Mouse (Mus musculus): Measurements from ENCODE around the gene Ccnh. TPM values are rescaled to one million over a fixed set of nuclear protein-coding genes. Genes with fewer than 3 reads are reported as not detected.
"Not testable (repeated sequence)": the region's sequence is repeated elsewhere in the genome, so short reads cannot be mapped to it uniquely, and the experiment has no call there.

The Ccnh gene
- total RNA-seq (2014; rRNA removed) (34.4 and 36.7 TPM in 2 replicates), polyA plus RNA-seq (2015; fragmentation: Nextera tagmentation; extraction: Ambion mirVana) (73.8 and 85.1 TPM in 2 replicates)

DNA sequence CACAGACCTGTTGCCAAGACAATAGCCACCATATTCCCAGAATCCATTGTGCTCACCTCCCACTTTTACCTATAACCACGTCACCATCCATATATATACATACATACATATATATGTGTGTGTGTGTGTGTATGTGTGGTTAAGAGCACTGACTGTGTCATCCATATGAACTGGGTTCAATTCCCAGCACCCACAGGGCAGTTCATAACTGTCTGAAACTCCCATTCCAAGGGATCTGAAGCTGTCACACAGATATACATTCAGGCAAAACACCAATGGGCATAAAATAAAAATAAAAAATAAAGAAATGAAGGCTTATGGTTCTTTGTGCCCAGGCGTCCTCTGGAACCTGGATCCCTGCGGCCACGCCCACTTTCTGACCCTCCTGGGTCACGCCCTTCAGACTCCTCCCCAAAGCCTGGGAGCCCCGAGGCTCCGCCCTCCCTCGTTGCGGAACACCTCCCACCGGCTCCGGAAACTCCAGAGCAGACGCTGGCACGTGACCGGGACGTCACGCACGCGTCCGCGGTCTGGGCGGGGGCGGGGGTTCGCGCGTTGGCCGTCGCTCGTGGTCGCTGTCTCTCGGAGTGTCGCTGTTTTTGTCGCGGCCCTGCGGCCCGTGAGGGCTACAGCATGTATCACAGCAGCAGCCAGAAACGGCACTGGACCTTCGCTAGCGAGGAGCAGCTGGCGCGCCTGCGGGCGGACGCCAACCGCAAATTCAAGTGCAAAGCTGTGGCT, at the start of gene Ccnh:
TSS of gene Ccnh (plus strand) at position 506 of the 741 bp plus-strand sequence.
- H3K9ac ChIP-seq = peak within 1 kb of the TSS; percentile 94
- H3K4me1 ChIP-seq (ENCODE audit: insufficient read depth) = peaks cover 4% of the 10 kb centered on the region; the same call in 1 of the 2 replicates
- WGBS = 1% methylated on average over 44 of the region's 44 CpGs
- ATAC-seq (peak; percentile 99), DNase-seq (peak; percentile 95)
- no peak; the same call in none of the 2 replicates for TF ChIP-seq CTCF (IDR thresholded peaks at IDR 0.05; ENCODE audit: low read depth)
- H3K36me3 ChIP-seq (ENCODE audit: insufficient read depth) = peaks cover 7% of the 10 kb centered on the region; the same call in 1 of the 2 replicates
- peak within 1 kb of the TSS; percentile 95 for H3K4me3 ChIP-seq (ENCODE audit: low read depth, low read length)
- H3K27me3 ChIP-seq (ENCODE audit: insufficient read depth, low read length) = no peaks in the 10 kb centered on the region
- H3K27ac ChIP-seq (ENCODE audit: low read depth, low read length) = peak within 1 kb of the TSS; percentile 81
- peak within 1 kb of the TSS; percentile 90 for H3K4me2 ChIP-seq (ENCODE audit: low read depth)
- no peaks in the 10 kb centered on the region for H3K9me3 ChIP-seq (ENCODE audit: low read length)

DNA sequence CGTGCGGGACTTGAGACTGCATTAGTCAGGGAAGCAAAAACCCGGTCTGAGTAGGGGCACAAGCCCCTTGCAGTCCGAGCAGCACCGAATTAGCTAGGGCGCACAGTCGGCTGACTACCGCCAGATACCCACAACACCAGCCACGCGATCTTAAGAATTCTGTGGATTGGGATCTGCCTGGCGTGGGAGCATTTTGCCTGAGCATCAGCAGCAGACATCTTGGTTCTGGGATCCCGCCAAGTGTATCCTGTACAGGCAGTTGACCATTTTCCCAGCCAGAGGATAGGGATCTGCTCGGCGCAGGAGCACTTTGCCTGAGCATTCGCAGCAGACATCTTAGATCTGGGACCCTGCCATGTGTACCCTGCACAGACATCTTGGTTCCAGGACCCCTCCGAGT, 45.8 kb upstream of the Ccnh start:
- H3K4me1 ChIP-seq (ENCODE audit: insufficient read depth); ATAC-seq; H3K4me3 ChIP-seq (ENCODE audit: low read depth, low read length); H3K27ac ChIP-seq (ENCODE audit: low read depth, low read length); H3K4me2 ChIP-seq (ENCODE audit: low read depth); H3K36me3 ChIP-seq (ENCODE audit: insufficient read depth); DNase-seq; H3K9me3 ChIP-seq (ENCODE audit: low read length); H3K27me3 ChIP-seq (ENCODE audit: insufficient read depth, low read length); H3K9ac ChIP-seq: not testable (repeated sequence)
- WGBS = 94% methylated on average over 16 of the region's 16 CpGs

DNA sequence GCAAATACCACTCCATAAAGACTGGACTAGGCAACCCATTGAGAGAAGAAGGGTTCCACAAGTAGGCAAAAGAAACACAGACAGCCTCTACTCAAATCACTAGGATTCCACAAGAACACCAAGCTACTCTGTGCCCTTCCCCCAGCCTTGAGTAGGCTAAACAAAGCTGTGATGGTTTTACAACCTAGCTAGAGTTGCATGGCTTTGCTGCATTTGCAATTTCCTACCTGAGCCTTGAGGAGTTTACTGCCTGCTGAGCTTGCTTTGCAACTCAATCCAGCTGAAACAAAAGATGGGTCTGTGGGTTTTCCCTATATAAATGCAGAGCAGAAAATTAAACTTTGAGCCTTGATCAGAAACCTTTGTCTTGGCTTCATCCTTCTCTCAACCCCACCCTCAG, 42.7 kb upstream of the Ccnh start:
- H3K36me3 ChIP-seq (ENCODE audit: insufficient read depth) = no peaks in the 10 kb centered on the region
- H3K9me3 ChIP-seq (ENCODE audit: low read length) = no peaks in the 10 kb centered on the region

DNA sequence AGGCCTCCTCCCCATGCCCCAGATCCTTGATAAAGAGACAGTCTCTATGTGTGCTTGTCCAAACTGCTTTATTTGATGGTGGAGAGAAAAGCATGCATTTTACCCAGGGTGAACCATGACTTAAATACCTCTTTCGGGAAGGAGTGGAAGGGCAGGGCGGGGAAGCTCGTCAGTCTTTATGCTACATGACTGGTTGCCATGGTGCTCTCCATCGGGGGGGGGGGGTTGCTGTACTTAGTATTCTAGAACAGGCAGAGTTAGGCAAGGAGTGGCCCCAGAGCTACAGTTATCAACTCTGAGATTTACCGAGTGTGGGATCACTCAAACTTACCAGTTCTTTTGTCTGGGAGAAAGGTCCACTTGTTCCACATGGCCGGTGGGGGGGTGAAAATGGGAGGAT, 34.5 kb upstream of the Ccnh start:
- 73% methylated on average over 6 of the region's 6 CpGs for WGBS
- Histone ChIP-seq H3K27ac (ENCODE audit: low read depth, low read length) (no peak overlapping the region), H3K27me3 (ENCODE audit: insufficient read depth, low read length) (no peaks in the 10 kb centered on the region), H3K9ac (no peak overlapping the region), H3K9me3 (ENCODE audit: low read length) (no peaks in the 10 kb centered on the region), H3K36me3 (ENCODE audit: insufficient read depth) (no peaks in the 10 kb centered on the region), H3K4me2 (ENCODE audit: low read depth) (no peak overlapping the region), H3K4me1 (ENCODE audit: insufficient read depth) (no peaks in the 10 kb centered on the region), H3K4me3 (ENCODE audit: low read depth, low read length) (no peak overlapping the region)
- DNase-seq (no peak), ATAC-seq (no peak)
- no peak for TF ChIP-seq CTCF (IDR thresholded peaks at IDR 0.05; ENCODE audit: low read depth)

More for the DNA sequence above, 42.7 kb upstream of the Ccnh start:
- Histone ChIP-seq H3K4me3 (ENCODE audit: low read depth, low read length) (no peak overlapping the region), H3K9ac (no peak overlapping the region), H3K27ac (ENCODE audit: low read depth, low read length) (no peak overlapping the region), H3K4me2 (ENCODE audit: low read depth) (no peak overlapping the region), H3K4me1 (ENCODE audit: insufficient read depth) (no peaks in the 10 kb centered on the region), H3K27me3 (ENCODE audit: insufficient read depth, low read length) (no peaks in the 10 kb centered on the region)
- no peak for ATAC-seq
- no peak for TF ChIP-seq CTCF (IDR thresholded peaks at IDR 0.05; ENCODE audit: low read depth)
- DNase-seq = no peak

DNA sequence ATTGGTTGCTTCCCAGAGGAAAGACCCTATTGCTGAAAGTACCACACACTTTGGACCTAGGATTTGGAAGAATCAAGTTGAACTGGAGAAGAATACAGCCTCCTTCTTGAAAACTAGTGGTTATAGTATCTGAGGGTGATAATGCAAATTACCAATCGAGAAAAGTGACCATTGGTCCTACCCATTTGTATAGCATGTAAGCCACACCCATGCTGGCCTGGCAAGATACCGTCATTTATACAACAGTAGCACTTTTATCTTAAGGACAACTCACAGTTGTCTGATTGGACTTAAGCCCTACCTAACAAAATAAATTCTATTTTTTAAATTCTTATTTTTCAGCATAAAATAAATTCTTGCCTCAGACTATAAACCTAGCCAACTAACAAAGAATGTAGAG, 29.2 kb upstream of the Ccnh start:
- WGBS = 85% methylated on average over 2 of the region's 2 CpGs

DNA sequence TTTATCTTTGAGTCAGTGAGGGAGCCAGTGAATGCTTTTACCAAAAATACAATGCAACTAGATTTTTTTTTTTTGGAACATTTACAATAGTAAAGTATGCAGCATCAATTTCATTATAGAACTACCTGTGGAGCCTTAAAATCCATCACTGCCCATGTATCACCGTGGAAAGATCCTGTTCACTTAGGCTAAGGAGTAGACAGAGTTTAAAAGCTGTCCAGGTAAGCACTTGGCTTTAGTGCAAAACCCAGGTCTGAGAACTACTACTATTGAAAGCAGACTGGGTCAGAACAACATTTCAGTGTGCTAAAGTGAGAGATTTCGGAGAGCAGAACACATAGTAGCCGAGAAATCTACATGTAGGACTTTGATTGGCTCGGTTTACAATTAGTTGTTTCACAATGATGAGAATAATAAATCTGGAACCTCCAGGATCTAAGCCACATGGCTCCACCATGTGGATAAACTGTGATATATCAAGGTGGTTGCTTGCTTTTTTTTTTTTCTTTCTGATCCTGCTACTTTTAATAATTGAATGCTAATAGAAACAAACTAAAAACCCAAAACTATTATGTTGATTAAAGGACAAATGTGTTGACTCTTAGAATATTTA, 24.6 kb upstream of the Ccnh start:
- Histone ChIP-seq H3K36me3 (ENCODE audit: insufficient read depth) (no peaks in the 10 kb centered on the region), H3K4me2 (ENCODE audit: low read depth) (peak overlapping the region; percentile 33), H3K27ac (ENCODE audit: low read depth, low read length) (no peak overlapping the region), H3K4me1 (ENCODE audit: insufficient read depth) (no peaks in the 10 kb centered on the region), H3K4me3 (ENCODE audit: low read depth, low read length) (no peak overlapping the region; the same call in 1 of the 2 replicates), H3K9me3 (ENCODE audit: low read length) (no peaks in the 10 kb centered on the region), H3K9ac (no peak overlapping the region), H3K27me3 (ENCODE audit: insufficient read depth, low read length) (no peaks in the 10 kb centered on the region)
- DNase-seq = peak; percentile 79
- TF ChIP-seq CTCF (IDR thresholded peaks at IDR 0.05; ENCODE audit: low read depth) = peak; percentile 72
- 11% methylated on average over 4 of the region's 4 CpGs for WGBS
- peak; percentile 81 for ATAC-seq

More for the DNA sequence above, 29.2 kb upstream of the Ccnh start:
- Histone ChIP-seq H3K4me2 (ENCODE audit: low read depth) (no peak overlapping the region), H3K9me3 (ENCODE audit: low read length) (no peaks in the 10 kb centered on the region), H3K4me1 (ENCODE audit: insufficient read depth) (no peaks in the 10 kb centered on the region), H3K36me3 (ENCODE audit: insufficient read depth) (no peaks in the 10 kb centered on the region), H3K9ac (no peak overlapping the region), H3K27me3 (ENCODE audit: insufficient read depth, low read length) (no peaks in the 10 kb centered on the region), H3K4me3 (ENCODE audit: low read depth, low read length) (no peak overlapping the region), H3K27ac (ENCODE audit: low read depth, low read length) (no peak overlapping the region)
- TF ChIP-seq CTCF (IDR thresholded peaks at IDR 0.05; ENCODE audit: low read depth) = no peak
- ATAC-seq = no peak
- DNase-seq = no peak

DNA sequence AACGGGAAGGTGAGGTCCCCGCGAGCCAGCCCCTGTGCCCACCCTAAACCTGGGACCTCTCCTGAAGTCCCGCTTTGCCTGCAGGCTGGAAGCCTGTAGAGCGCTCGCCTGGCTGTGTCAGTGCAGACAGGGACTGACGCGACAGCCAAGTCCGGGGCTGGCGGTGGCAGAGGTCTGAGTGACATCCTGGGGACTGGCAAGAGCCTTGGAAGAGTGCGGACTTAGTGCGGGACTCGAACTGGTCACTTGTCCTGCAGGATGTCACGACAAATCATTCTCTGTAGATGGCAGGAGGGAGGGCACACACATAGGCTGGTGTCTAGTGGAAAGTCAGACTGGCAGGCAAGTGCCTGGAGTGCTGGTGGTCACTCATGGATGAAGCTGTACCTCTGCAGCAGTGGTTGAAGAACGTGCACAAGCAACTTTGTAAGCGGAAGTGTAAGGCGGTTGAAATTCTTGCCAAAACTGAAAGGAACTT, 475 bp downstream of the Ccnh start:
- Histone ChIP-seq H3K9me3 (ENCODE audit: low read length) (no peaks in the 10 kb centered on the region), H3K4me2 (ENCODE audit: low read depth) (peak overlapping the region; percentile 90), H3K4me1 (ENCODE audit: insufficient read depth) (peaks cover 4% of the 10 kb centered on the region; the same call in 1 of the 2 replicates), H3K27me3 (ENCODE audit: insufficient read depth, low read length) (no peaks in the 10 kb centered on the region), H3K4me3 (ENCODE audit: low read depth, low read length) (peak overlapping the region; percentile 95), H3K36me3 (ENCODE audit: insufficient read depth) (peaks cover 7% of the 10 kb centered on the region; the same call in 1 of the 2 replicates), H3K27ac (ENCODE audit: low read depth, low read length) (peak overlapping the region; percentile 81), H3K9ac (peak overlapping the region; percentile 94)
- 2% methylated on average over 17 of the region's 17 CpGs for WGBS
- DNase-seq (no peak), ATAC-seq (peak; percentile 71)
- TF ChIP-seq CTCF (IDR thresholded peaks at IDR 0.05; ENCODE audit: low read depth) = no peak
